8 mouse cellular contexts compared by ENCODE assay signal in genomic region chr7:19573776-19574140, GRCm38 (mm10). TPM values are rescaled to one million over a fixed set of nuclear protein-coding genes. Genes with fewer than 3 reads are reported as not detected.
A peak's percentile ranks its signal among the peaks of the same experiment; 100 is the strongest.
DNase-seq lines count a peak whose midpoint lies in the region; ATAC-seq and TF ChIP-seq lines count a peak whose summit lies in the region.

No protein-coding gene starts in this region.

- no peaks in the 10 kb centered on the region for H3K9me3 ChIP-seq in kidney, embryonic 15.5 days (replicated peaks)
- no peaks in the 10 kb centered on the region for H3K9me3 ChIP-seq in hindbrain, embryonic 13.5 days
- H3K9me3 ChIP-seq in midbrain, embryonic 14.5 days (ENCODE audit: control insufficient read depth, low read length): no peaks in the 10 kb centered on the region

- H3K4me3 ChIP-seq in kidney, embryonic 15.5 days (replicated peaks): peak overlapping the region; percentile 75
- peak overlapping the region; percentile 89 for H3K4me3 ChIP-seq in bone marrow, adult 2 months (replicated peaks; ENCODE audit: control insufficient read depth, low read depth, low read length)
- peak overlapping the region; percentile 73 for H3K4me3 ChIP-seq in hindbrain, embryonic 13.5 days
- H3K4me3 ChIP-seq in midbrain, embryonic 14.5 days (replicated peaks; ENCODE audit: low read depth, low read length): peak overlapping the region; percentile 66

- peak overlapping the region; percentile 94 for H3K27ac ChIP-seq in kidney, embryonic 15.5 days
- peak overlapping the region; percentile 90; the same call in 1 of the 2 replicates for H3K27ac ChIP-seq in bone marrow, adult 2 months (ENCODE audit: control insufficient read depth, insufficient read depth, low read depth, low read length, poor library complexity)
- peak overlapping the region; percentile 76; the same call in 1 of the 2 replicates for H3K27ac ChIP-seq in hindbrain, embryonic 13.5 days
- peak overlapping the region; percentile 67; the same call in 1 of the 2 replicates for H3K27ac ChIP-seq in midbrain, embryonic 14.5 days (replicated peaks; ENCODE audit: low read depth, low read length)

- DNase-seq in kidney, adult 11 months: no peak
- DNase-seq in midbrain, embryonic 14.5 days: no peak
- no peak for DNase-seq in spleen, adult 12 weeks (ENCODE audit: low spot score)
- no peak for DNase-seq in urinary bladder, adult 18-20 months (ENCODE audit: low spot score in 2 of 2)
- DNase-seq in embryo, embryonic 10.5 days (ENCODE audit: low spot score): no peak

- peaks cover 38% of the 10 kb centered on the region for H3K4me1 ChIP-seq in kidney, embryonic 15.5 days
- H3K4me1 ChIP-seq in bone marrow, adult 2 months (ENCODE audit: control insufficient read depth, insufficient read depth, low read length): peaks cover 4% of the 10 kb centered on the region
- H3K4me1 ChIP-seq in hindbrain, embryonic 13.5 days (replicated peaks): peaks cover 36% of the 10 kb centered on the region
- peaks cover 17% of the 10 kb centered on the region for H3K4me1 ChIP-seq in midbrain, embryonic 14.5 days (ENCODE audit: control insufficient read depth, insufficient read depth, low read length)

- no peak for TF ChIP-seq POLR2A in bone marrow, adult 2 months (IDR thresholded peaks at IDR 0.05; ENCODE audit: borderline replicate concordance, control insufficient read depth, low read depth, low read length)

- peak overlapping the region; percentile 75 for H3K9ac ChIP-seq in kidney, embryonic 15.5 days
- H3K9ac ChIP-seq in hindbrain, embryonic 13.5 days: peak overlapping the region; percentile 85
- peak overlapping the region; percentile 72 for H3K9ac ChIP-seq in midbrain, embryonic 14.5 days (replicated peaks; ENCODE audit: low read length)

- WGBS in kidney, embryonic 15.5 days: 28% methylated on average over 16 of the region's 16 CpGs
- WGBS in bone marrow, adult 2 months: 26% methylated on average over 16 of the region's 16 CpGs
- 23% methylated on average over 16 of the region's 16 CpGs for WGBS in hindbrain, embryonic 13.5 days
- WGBS in midbrain, embryonic 14.5 days: 24% methylated on average over 16 of the region's 16 CpGs

- peak overlapping the region; percentile 74 for H3K4me2 ChIP-seq in kidney, embryonic 15.5 days
- H3K4me2 ChIP-seq in hindbrain, embryonic 13.5 days: peak overlapping the region; percentile 85
- H3K4me2 ChIP-seq in midbrain, embryonic 14.5 days (ENCODE audit: low read length): peak overlapping the region; percentile 82

- no peak for TF ChIP-seq CTCF in bone marrow, adult 2 months (IDR thresholded peaks at IDR 0.05; ENCODE audit: control insufficient read depth, insufficient read depth, low read length)

- H3K27me3 ChIP-seq in kidney, embryonic 15.5 days: peaks cover 41% of the 10 kb centered on the region
- peaks cover 42% of the 10 kb centered on the region for H3K27me3 ChIP-seq in hindbrain, embryonic 13.5 days
- H3K27me3 ChIP-seq in midbrain, embryonic 14.5 days (ENCODE audit: control insufficient read depth, insufficient read depth, low read length): peaks cover 33% of the 10 kb centered on the region

- ATAC-seq in kidney, embryonic 15.5 days (replicated peaks; ENCODE audit: low FRiP score): 0 out of 2 replicates have a peak, but pooled peaks have one; percentile 0
- ATAC-seq in hindbrain, embryonic 13.5 days (ENCODE audit: low FRiP score): no peak
- ATAC-seq in midbrain, embryonic 14.5 days (ENCODE audit: low FRiP score, low TSS enrichment): no peak

- H3K36me3 ChIP-seq in kidney, embryonic 15.5 days: peaks cover 21% of the 10 kb centered on the region
- peaks cover 18% of the 10 kb centered on the region for H3K36me3 ChIP-seq in hindbrain, embryonic 13.5 days
- peaks cover 15% of the 10 kb centered on the region for H3K36me3 ChIP-seq in midbrain, embryonic 14.5 days (ENCODE audit: control insufficient read depth, insufficient read depth, low read length)

RNA-seq across cellular contexts. Expression of gene Zfp296, which starts 3.3 kb away (rescaled TPM):
- polyA plus RNA-seq in kidney, embryonic 15.5 days (2015; fragmentation: Nextera tagmentation; extraction: Ambion mirVana): 0.55 and 0.66 TPM in 2 replicates
- 2.8 and 3.0 TPM in 2 replicates for polyA plus RNA-seq in bone marrow, adult 2 months (2011; ENCODE audit: insufficient read depth, insufficient read length, low replicate concordance, missing spikeins)
- 0.17 and 0.22 TPM in 2 replicates for polyA plus RNA-seq in hindbrain, embryonic 13.5 days (2015; fragmentation: Nextera tagmentation; extraction: Ambion mirVana)
- 0.22 and 0.32 TPM in 2 replicates for polyA plus RNA-seq in midbrain, embryonic 14.5 days (2014; fragmentation: Nextera tagmentation; extraction: Ambion mirVana)

RNA-seq across cellular contexts. Expression of gene Gemin7, which starts 3.6 kb away (rescaled TPM):
- polyA plus RNA-seq in kidney, embryonic 15.5 days (2015; fragmentation: Nextera tagmentation; extraction: Ambion mirVana): 148 and 161 TPM in 2 replicates
- polyA plus RNA-seq in bone marrow, adult 2 months (2011; ENCODE audit: insufficient read depth, insufficient read length, low replicate concordance, missing spikeins): 52.9 and 74.3 TPM in 2 replicates
- 139 and 144 TPM in 2 replicates for polyA plus RNA-seq in hindbrain, embryonic 13.5 days (2015; fragmentation: Nextera tagmentation; extraction: Ambion mirVana)
- 140 and 154 TPM in 2 replicates for polyA plus RNA-seq in midbrain, embryonic 14.5 days (2014; fragmentation: Nextera tagmentation; extraction: Ambion mirVana)

RNA-seq across cellular contexts. Expression of gene Ppp1r37, which starts 10.9 kb away (rescaled TPM):
- polyA plus RNA-seq in kidney, embryonic 15.5 days (2015; fragmentation: Nextera tagmentation; extraction: Ambion mirVana): 21.3 and 24.4 TPM in 2 replicates
- 71.6 and 93.5 TPM in 2 replicates for polyA plus RNA-seq in bone marrow, adult 2 months (2011; ENCODE audit: insufficient read depth, insufficient read length, low replicate concordance, missing spikeins)
- 32.1 and 32.7 TPM in 2 replicates for polyA plus RNA-seq in hindbrain, embryonic 13.5 days (2015; fragmentation: Nextera tagmentation; extraction: Ambion mirVana)
- 9.5 and 31.7 TPM in 2 replicates for polyA plus RNA-seq in midbrain, embryonic 14.5 days (2014; fragmentation: Nextera tagmentation; extraction: Ambion mirVana)

RNA-seq across cellular contexts. Expression of gene Clasrp, which starts 30.5 kb away (rescaled TPM):
- 50.6 and 58.6 TPM in 2 replicates for polyA plus RNA-seq in kidney, embryonic 15.5 days (2015; fragmentation: Nextera tagmentation; extraction: Ambion mirVana)
- 64.7 and 98.2 TPM in 2 replicates for polyA plus RNA-seq in bone marrow, adult 2 months (2011; ENCODE audit: insufficient read depth, insufficient read length, low replicate concordance, missing spikeins)
- polyA plus RNA-seq in hindbrain, embryonic 13.5 days (2015; fragmentation: Nextera tagmentation; extraction: Ambion mirVana): 54.2 and 60.5 TPM in 2 replicates
- 44.7 and 50.4 TPM in 2 replicates for polyA plus RNA-seq in midbrain, embryonic 14.5 days (2014; fragmentation: Nextera tagmentation; extraction: Ambion mirVana)

RNA-seq across cellular contexts. Expression of gene Relb, which starts 55.5 kb away (rescaled TPM):
- 8.8 and 10.0 TPM in 2 replicates for polyA plus RNA-seq in kidney, embryonic 15.5 days (2015; fragmentation: Nextera tagmentation; extraction: Ambion mirVana)
- polyA plus RNA-seq in bone marrow, adult 2 months (2011; ENCODE audit: insufficient read depth, insufficient read length, low replicate concordance, missing spikeins): 6.4 and 12.0 TPM in 2 replicates
- 4.9 and 5.4 TPM in 2 replicates for polyA plus RNA-seq in hindbrain, embryonic 13.5 days (2015; fragmentation: Nextera tagmentation; extraction: Ambion mirVana)
- polyA plus RNA-seq in midbrain, embryonic 14.5 days (2014; fragmentation: Nextera tagmentation; extraction: Ambion mirVana): 4.5 and 5.2 TPM in 2 replicates
